Mouse (Mus musculus) E14TG2a.4 (cell line): ENCODE data around the gene Med12l.

ENCODE experiments used
- CTCF ChIP-seq: conservative IDR thresholded peaks from 2 replicates; pipeline ENCODE4 v1.5.1; 2014; ENCODE audit warnings: low read length
- NANOG ChIP-seq: IDR thresholded peaks from 2 replicates; pipeline ENCODE4 v1.6.1; 2014; ENCODE audit warnings: borderline replicate concordance, low read length, mixed read lengths
- POU5F1 ChIP-seq: IDR thresholded peaks from 2 replicates; pipeline ENCODE4 v1.6.1; 2014; ENCODE audit warnings: low read length, borderline replicate concordance

DNA sequence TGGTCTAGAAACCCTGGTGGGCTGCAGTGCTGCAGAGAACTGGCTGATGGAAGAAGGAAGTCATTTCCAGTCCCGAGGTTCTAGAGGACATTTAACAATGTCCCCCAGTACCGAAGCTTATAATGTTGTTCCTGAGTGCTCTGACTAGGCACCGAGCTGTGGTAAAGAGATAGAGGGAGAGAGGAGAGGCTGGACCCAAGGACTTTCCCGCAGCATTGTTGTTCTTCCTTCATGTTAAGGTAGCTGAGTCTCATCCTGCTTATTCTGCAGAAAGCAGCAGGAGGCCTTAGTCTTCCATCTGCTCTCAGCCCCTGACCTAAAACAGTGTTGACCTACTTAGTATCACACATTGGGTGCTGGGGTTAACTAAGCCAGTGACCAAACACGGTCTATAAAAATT lies 171.2 kb downstream of the Med12l start:
- no peak for TF ChIP-seq CTCF
- no peak for TF ChIP-seq POU5F1
- TF ChIP-seq NANOG = no peak
